Mouse (Mus musculus) naive thymus-derived CD4-positive, alpha-beta T cell, adult 5 months (primary cell): ENCODE results near the gene Efemp1. TPM values are rescaled to one million over a fixed set of nuclear protein-coding genes. Genes with fewer than 3 reads are reported as not detected.

Experiments used
- polyA plus RNA-seq: library from polyadenylated mRNA; unstranded; fragments of 100-300 nt; shearing (Covaris generic); gene quantifications from one replicate; pipeline ENCODE4 v1.2.1, GENCODE M21; 2017

Efemp1 gene
- polyA plus RNA-seq = not detected

DNA sequence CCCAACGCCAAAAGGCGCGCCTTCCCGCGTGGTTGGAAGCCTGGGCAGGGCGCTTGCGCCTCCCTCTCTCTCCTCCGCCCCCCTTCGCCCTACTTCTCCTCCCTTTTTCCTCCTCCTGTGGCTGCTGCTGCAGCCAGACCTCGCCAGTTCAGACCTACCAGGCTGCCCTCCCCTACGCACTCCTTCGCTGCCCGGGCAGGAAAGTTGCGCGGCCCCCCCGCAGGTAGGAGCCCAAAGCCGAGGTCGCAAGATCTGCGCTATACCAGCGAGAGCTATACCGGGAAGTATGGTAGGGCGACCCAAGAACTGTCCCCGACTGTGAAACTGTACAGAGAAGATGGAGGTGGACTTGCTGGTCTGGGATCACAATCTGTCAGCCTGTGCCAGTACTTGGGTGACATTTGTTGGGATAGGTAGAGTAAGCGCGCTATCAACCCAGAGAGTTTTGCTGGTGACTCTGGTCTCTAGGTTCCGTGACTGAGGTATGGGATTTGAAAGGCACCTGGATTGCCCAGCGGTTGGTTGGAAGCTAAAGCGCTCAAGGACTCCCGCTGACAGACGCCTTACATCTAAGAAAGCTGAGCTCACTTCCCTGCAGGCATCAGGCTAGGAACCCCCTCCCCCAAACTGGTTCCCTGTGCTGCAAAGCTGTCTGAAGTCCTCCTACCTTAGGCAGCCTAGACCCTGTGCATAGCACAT is at the start of gene Efemp1:
Efemp1 (plus strand) TSS at position 103 of the 699 bp plus-strand sequence.

